Mouse (Mus musculus) stomach, embryonic 15.5 days (tissue): Measurements from ENCODE around the gene Psenen. TPM values are rescaled to one million over a fixed set of nuclear protein-coding genes. Genes with fewer than 3 reads are reported as not detected.

Experiments
- ATAC-seq: fragments of 200-750 bp; cut with Nextera tagmentation; 2 replicates; pipeline ENCODE4 v1.8.0; 2017; ENCODE audit warnings: low read depth, moderate number of reproducible peaks, moderate TSS enrichment; ENCODE audit not compliant: insufficient read depth, low FRiP score
- H3K27ac ChIP-seq: fragments of 300-500 bp; sonication (generic); 2 replicates; pipeline ENCODE4 v1.5.1; 2015; ENCODE audit warnings: mild to moderate bottlenecking, inconsistent platforms
- H3K27me3 ChIP-seq: fragments of 300-500 bp; sonication (generic); replicated peaks from 2 replicates; pipeline ENCODE4 v1.6.1; 2015; ENCODE audit warnings: inconsistent platforms
- H3K36me3 ChIP-seq: fragments of 300-500 bp; sonication (generic); 2 replicates; pipeline ENCODE4 v1.6.1; 2015; ENCODE audit warnings: inconsistent platforms
- H3K4me1 ChIP-seq: fragments of 300-500 bp; sonication (generic); 2 replicates; pipeline ENCODE4 v1.6.1; 2015; ENCODE audit warnings: inconsistent platforms
- H3K4me2 ChIP-seq: fragments of 300-500 bp; sonication (generic); 2 replicates; pipeline ENCODE4 v1.6.1; 2015; ENCODE audit warnings: mild to moderate bottlenecking, inconsistent platforms
- H3K4me3 ChIP-seq: fragments of 300-500 bp; sonication (generic); replicated peaks from 2 replicates; pipeline ENCODE4 v1.5.1; 2015; ENCODE audit warnings: inconsistent platforms
- H3K9ac ChIP-seq: fragments of 300-500 bp; sonication (generic); 2 replicates; pipeline ENCODE4 v1.6.1; 2015; ENCODE audit warnings: inconsistent platforms
- H3K9me3 ChIP-seq: fragments of 300-500 bp; sonication (generic); 2 replicates; pipeline ENCODE4 v1.6.1; 2016; ENCODE audit warnings: inconsistent platforms
- WGBS: fragments of 180-500 bp; shearing (Covaris S2); methylation state at CpG from one replicate; pipeline ENCODE4 v1.1.7; 2015; 5-methylcytosine and 5-hydroxymethylcytosine counted together
- polyA plus RNA-seq: library from polyadenylated mRNA; unstranded; fragments of >200 nt; fragmentation: Nextera tagmentation; extraction: Ambion mirVana; gene quantifications from 2 replicates; pipeline ENCODE4 v1.2.1, GENCODE M21; 2015

Gene Psenen
- polyA plus RNA-seq, 1 experiment from 2014 or later: 135 TPM

- no peaks in the 10 kb centered on the region for H3K9me3 ChIP-seq
- no peak overlapping the region for H3K9ac ChIP-seq
- no peak for ATAC-seq
- peaks cover 15% of the 10 kb centered on the region for H3K36me3 ChIP-seq
- H3K4me1 ChIP-seq: peaks cover 10% of the 10 kb centered on the region
- H3K27ac ChIP-seq: no peak overlapping the region
- H3K27me3 ChIP-seq: no peaks in the 10 kb centered on the region
- WGBS: 100% methylated on average over 1 of the region's 1 CpGs
- H3K4me3 ChIP-seq: no peak overlapping the region
- H3K4me2 ChIP-seq: no peak overlapping the region
Measured at GRCm38 (mm10) chr7:30550603-30551002, 12.8 kb downstream of the Psenen start.

GRCm38 (mm10) chr7:30549880-30550279 is 13.5 kb downstream of the Psenen start:
- no peaks in the 10 kb centered on the region for H3K9me3 ChIP-seq
- no peak overlapping the region for H3K27ac ChIP-seq
- peaks cover 10% of the 10 kb centered on the region for H3K4me1 ChIP-seq
- H3K27me3 ChIP-seq: no peaks in the 10 kb centered on the region
- peaks cover 8% of the 10 kb centered on the region for H3K36me3 ChIP-seq
- no peak for ATAC-seq
- WGBS: 87% methylated on average over 2 of the region's 2 CpGs
- H3K4me2 ChIP-seq: no peak overlapping the region
- no peak overlapping the region for H3K9ac ChIP-seq
- no peak overlapping the region for H3K4me3 ChIP-seq

- no peaks in the 10 kb centered on the region for H3K27me3 ChIP-seq
- no peak overlapping the region for H3K4me3 ChIP-seq
- H3K9me3 ChIP-seq: no peaks in the 10 kb centered on the region
- H3K4me1 ChIP-seq: no peaks in the 10 kb centered on the region
- H3K4me2 ChIP-seq: no peak overlapping the region
- WGBS: 81% methylated on average over 2 of the region's 2 CpGs
- peaks cover 23% of the 10 kb centered on the region for H3K36me3 ChIP-seq
- H3K9ac ChIP-seq: no peak overlapping the region
- H3K27ac ChIP-seq: no peak overlapping the region
- ATAC-seq: no peak
Measured at GRCm38 (mm10) chr7:30544327-30544726, 19.1 kb downstream of the Psenen start.

GRCm38 (mm10) chr7:30540572-30540971 is 22.9 kb downstream of the Psenen start:
- H3K4me2 ChIP-seq: no peak overlapping the region
- peaks cover 16% of the 10 kb centered on the region; the same call in 1 of the 2 replicates for H3K36me3 ChIP-seq
- no peak for ATAC-seq
- H3K9me3 ChIP-seq: no peaks in the 10 kb centered on the region
- H3K27me3 ChIP-seq: no peaks in the 10 kb centered on the region
- 88% methylated on average over 7 of the region's 7 CpGs for WGBS
- no peak overlapping the region for H3K9ac ChIP-seq
- 0 out of 2 replicates have a peak, but pooled peaks cover under 1% of the 10 kb centered on the region for H3K4me1 ChIP-seq
- H3K4me3 ChIP-seq: no peak overlapping the region
- H3K27ac ChIP-seq: no peak overlapping the region

- peak within 1 kb of the TSS; percentile 96 for H3K4me2 ChIP-seq
- peak within 1 kb of the TSS; percentile 36; the same call in 1 of the 2 replicates for H3K27ac ChIP-seq
- peak within 1 kb of the TSS; percentile 54 for H3K9ac ChIP-seq
- H3K36me3 ChIP-seq: peaks cover 19% of the 10 kb centered on the region
- ATAC-seq: peak; percentile 96
- no peaks in the 10 kb centered on the region for H3K27me3 ChIP-seq
- under 1% methylated on average over 70 of the region's 84 CpGs for WGBS
- H3K9me3 ChIP-seq: no peaks in the 10 kb centered on the region
- peak within 1 kb of the TSS; percentile 72 for H3K4me3 ChIP-seq
- peaks cover 15% of the 10 kb centered on the region; the same call in 1 of the 2 replicates for H3K4me1 ChIP-seq
Measured at GRCm38 (mm10) chr7:30534633-30535577, 28.5 kb downstream of the Psenen start, which contains the start of gene Arhgap33. Arhgap33 (minus strand) TSS chr7:30535060.

GRCm38 (mm10) chr7:30533941-30534632 is 29.3 kb downstream of the Psenen start:
- H3K4me1 ChIP-seq: peaks cover 15% of the 10 kb centered on the region; the same call in 1 of the 2 replicates
- peak; percentile 6; the same call in 1 of the 2 replicates for ATAC-seq

GRCm38 (mm10) chr7:30532931-30533330 is 30.5 kb downstream of the Psenen start:
- Histone ChIP-seq H3K9ac (no peak overlapping the region), H3K4me1 (peaks cover 15% of the 10 kb centered on the region; the same call in 1 of the 2 replicates), H3K27me3 (no peaks in the 10 kb centered on the region), H3K27ac (no peak overlapping the region), H3K4me3 (no peak overlapping the region), H3K9me3 (no peaks in the 10 kb centered on the region), H3K36me3 (peaks cover 35% of the 10 kb centered on the region), H3K4me2 (0 out of 2 replicates have a peak overlapping the region, but pooled peaks have one; percentile 96)
- ATAC-seq: no peak
- 51% methylated on average over 8 of the region's 8 CpGs for WGBS

More at GRCm38 (mm10) chr7:30533941-30534632, 29.3 kb downstream of the Psenen start:
- peak overlapping the region; percentile 54 for H3K9ac ChIP-seq
- H3K27me3 ChIP-seq: no peaks in the 10 kb centered on the region
- peak overlapping the region; percentile 72 for H3K4me3 ChIP-seq
- H3K9me3 ChIP-seq: no peaks in the 10 kb centered on the region
- peaks cover 25% of the 10 kb centered on the region for H3K36me3 ChIP-seq
- WGBS: 8% methylated on average over 26 of the region's 26 CpGs
- H3K4me2 ChIP-seq: peak overlapping the region; percentile 96
- H3K27ac ChIP-seq: 0 out of 2 replicates have a peak overlapping the region, but pooled peaks have one; percentile 36

- no peak overlapping the region for H3K9ac ChIP-seq
- no peaks in the 10 kb centered on the region for H3K27me3 ChIP-seq
- H3K4me2 ChIP-seq: no peak overlapping the region
- ATAC-seq: no peak
- peaks cover 22% of the 10 kb centered on the region; the same call in 1 of the 2 replicates for H3K4me1 ChIP-seq
- H3K36me3 ChIP-seq: peaks cover 40% of the 10 kb centered on the region
- WGBS: 73% methylated on average over 9 of the region's 9 CpGs
- H3K27ac ChIP-seq: no peak overlapping the region
- no peaks in the 10 kb centered on the region for H3K9me3 ChIP-seq
- no peak overlapping the region for H3K4me3 ChIP-seq
Measured at GRCm38 (mm10) chr7:30531291-30531815, 32.1 kb downstream of the Psenen start.

GRCm38 (mm10) chr7:30526981-30527380 is 36.4 kb downstream of the Psenen start:
- H3K4me1 ChIP-seq: peaks cover 19% of the 10 kb centered on the region; the same call in 1 of the 2 replicates
- peaks cover 52% of the 10 kb centered on the region for H3K36me3 ChIP-seq
- no peaks in the 10 kb centered on the region for H3K9me3 ChIP-seq
- 68% methylated on average over 14 of the region's 14 CpGs for WGBS
- H3K27ac ChIP-seq: no peak overlapping the region
- no peak overlapping the region for H3K9ac ChIP-seq
- no peak overlapping the region for H3K4me3 ChIP-seq
- H3K4me2 ChIP-seq: no peak overlapping the region
- no peaks in the 10 kb centered on the region for H3K27me3 ChIP-seq
- ATAC-seq: no peak

GRCm38 (mm10) chr7:30526399-30526798 is 37.0 kb downstream of the Psenen start:
- H3K27ac ChIP-seq: peak overlapping the region; percentile 26; the same call in 1 of the 2 replicates
- peaks cover 48% of the 10 kb centered on the region for H3K36me3 ChIP-seq
- H3K4me1 ChIP-seq: peaks cover 16% of the 10 kb centered on the region; the same call in 1 of the 2 replicates
- no peak overlapping the region; the same call in 1 of the 2 replicates for H3K4me3 ChIP-seq
- H3K9me3 ChIP-seq: no peaks in the 10 kb centered on the region
- no peaks in the 10 kb centered on the region for H3K27me3 ChIP-seq
- ATAC-seq: no peak
- H3K9ac ChIP-seq: no peak overlapping the region
- peak overlapping the region; percentile 37 for H3K4me2 ChIP-seq
- WGBS: 32% methylated on average over 17 of the region's 17 CpGs

GRCm38 (mm10) chr7:30525954-30526353 is 37.5 kb downstream of the Psenen start:
- Histone ChIP-seq H3K9ac (no peak overlapping the region), H3K4me2 (peak overlapping the region; percentile 37), H3K4me1 (peaks cover 14% of the 10 kb centered on the region; the same call in 1 of the 2 replicates), H3K9me3 (no peaks in the 10 kb centered on the region), H3K4me3 (no peak overlapping the region; the same call in 1 of the 2 replicates), H3K27me3 (no peaks in the 10 kb centered on the region), H3K27ac (peak overlapping the region; percentile 26; the same call in 1 of the 2 replicates), H3K36me3 (peaks cover 45% of the 10 kb centered on the region)
- WGBS: 30% methylated on average over 10 of the region's 10 CpGs
- no peak for ATAC-seq
